Mouse (Mus musculus) adrenal gland, postnatal 14 days (tissue): Measurements from ENCODE around the gene Cfap43. TPM values are rescaled to one million over a fixed set of nuclear protein-coding genes. Genes with fewer than 3 reads are reported as not detected.

Experiments
- DNase-seq: peaks from one replicate; pipeline ENCODE4 v3.0.0; 2021; ENCODE audit warnings: mixed read lengths
- long read RNA-seq, 2 experiments: library from polyadenylated mRNA; stranded (forward); transcript quantifications; one replicate each; pipeline ENCODE4 v2.0.0; 2021
- total RNA-seq: library from RNA; stranded (reverse); gene quantifications from 2 replicates; pipeline ENCODE4 v1.2.3, GENCODE M21; 2021

The Cfap43 gene
- total RNA-seq = not detected in 2 replicates
- long read RNA-seq, experiment 1, partial matches to known transcripts = 0 of 4 reads
- long read RNA-seq, experiment 1, other reads (novel, unspliced or antisense) = 4 of 4 reads
- long read RNA-seq, experiment 2, partial matches to known transcripts = 0 of 4 reads
- long read RNA-seq, experiment 2, other reads (novel, unspliced or antisense) = 4 of 4 reads

- DNase-seq = peak; percentile 87
Observed at GRCm38 (mm10) chr19:47919126-47919965, at the start of gene Cfap43, which contains the start of gene Itprip. Cfap43 (minus strand) TSS chr19:47919287. Itprip (minus strand) TSS chr19:47919299.

- DNase-seq = no peak
Observed at GRCm38 (mm10) chr19:47958181-47958580, 39.1 kb upstream of the Cfap43 start.

GRCm38 (mm10) chr19:47953169-47953568, 34.1 kb upstream of the Cfap43 start:
- DNase-seq = no peak

DNA sequence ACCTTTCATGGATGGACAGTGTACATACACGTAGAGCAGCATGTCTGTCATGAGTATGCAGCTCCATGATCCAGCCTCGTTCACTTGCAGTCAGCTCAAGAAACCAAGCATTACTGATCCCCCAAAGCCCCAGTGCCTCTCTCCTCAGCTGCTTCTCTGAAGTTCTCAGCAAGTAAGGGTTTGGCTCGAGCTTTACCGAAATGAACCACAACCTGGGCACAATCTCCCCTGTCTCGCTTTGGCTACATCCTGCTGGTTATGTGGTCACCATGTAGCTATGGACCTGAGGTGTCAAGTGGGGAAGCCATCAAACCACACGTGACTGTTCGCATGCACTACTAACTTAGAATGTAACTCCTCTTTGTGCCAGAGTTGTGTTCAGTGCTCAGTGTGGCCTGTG, 31.9 kb upstream of the Cfap43 start:
- no peak for DNase-seq

DNA sequence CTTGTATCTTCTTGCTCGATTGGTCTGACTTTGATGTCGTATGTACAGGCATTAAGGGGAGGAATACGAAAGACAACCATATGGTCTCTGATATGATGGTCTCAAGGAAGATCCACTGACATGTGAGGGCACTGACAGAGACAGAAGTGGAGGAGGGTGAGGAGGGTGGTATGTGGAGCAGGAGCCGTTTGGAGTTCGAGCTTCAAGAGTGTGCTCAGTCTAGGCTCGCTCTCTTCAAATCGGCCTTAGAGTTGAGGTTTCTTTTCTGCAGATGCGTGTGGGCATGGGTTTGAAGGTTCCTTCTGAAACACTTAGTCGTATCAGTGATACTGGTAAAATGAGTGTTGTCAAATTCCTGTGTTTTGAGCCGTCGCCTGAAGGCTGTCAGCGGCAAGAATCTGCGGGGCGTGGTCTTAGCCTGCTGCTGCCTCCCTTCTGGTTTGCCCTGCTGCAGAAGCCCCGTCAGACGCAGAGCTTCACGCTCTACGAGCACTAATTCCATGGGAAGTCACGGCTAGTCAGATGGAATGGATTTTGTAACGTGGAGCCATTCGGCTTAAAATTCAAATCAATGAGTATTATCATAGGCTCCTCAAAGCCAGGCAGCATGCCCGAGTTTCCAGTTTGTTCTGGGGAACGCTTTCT, 27.9 kb upstream of the Cfap43 start:
- no peak for DNase-seq

DNA sequence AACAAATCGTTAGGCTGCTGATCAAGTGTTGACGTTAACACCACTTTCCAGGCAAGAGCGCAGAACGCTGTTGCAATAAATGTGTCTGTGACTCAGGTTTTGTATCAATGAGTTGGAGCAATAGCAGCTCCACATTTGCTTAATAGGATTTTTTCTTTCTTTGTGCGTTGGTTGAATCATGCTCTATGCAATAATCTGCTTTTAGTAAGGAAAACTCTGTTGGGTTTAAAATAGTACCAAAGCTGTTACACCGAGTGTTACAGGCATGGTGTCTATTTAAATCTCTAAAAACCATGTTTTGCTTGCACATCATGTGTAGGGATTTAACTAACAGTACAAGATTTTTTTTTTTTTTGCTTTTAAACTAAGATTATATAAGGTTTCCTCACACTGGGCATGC, 20.3 kb upstream of the Cfap43 start:
- DNase-seq = no peak

GRCm38 (mm10) chr19:47937443-47938406, 18.6 kb upstream of the Cfap43 start, which contains the start of gene Cfap58:
Cfap58 (plus strand) TSS chr19:47937675.
- peak; percentile 72 for DNase-seq

GRCm38 (mm10) chr19:47936938-47937337, 17.9 kb upstream of the Cfap43 start:
- DNase-seq = no peak

- DNase-seq = no peak
Observed at GRCm38 (mm10) chr19:47936490-47936889, 17.4 kb upstream of the Cfap43 start.

DNA sequence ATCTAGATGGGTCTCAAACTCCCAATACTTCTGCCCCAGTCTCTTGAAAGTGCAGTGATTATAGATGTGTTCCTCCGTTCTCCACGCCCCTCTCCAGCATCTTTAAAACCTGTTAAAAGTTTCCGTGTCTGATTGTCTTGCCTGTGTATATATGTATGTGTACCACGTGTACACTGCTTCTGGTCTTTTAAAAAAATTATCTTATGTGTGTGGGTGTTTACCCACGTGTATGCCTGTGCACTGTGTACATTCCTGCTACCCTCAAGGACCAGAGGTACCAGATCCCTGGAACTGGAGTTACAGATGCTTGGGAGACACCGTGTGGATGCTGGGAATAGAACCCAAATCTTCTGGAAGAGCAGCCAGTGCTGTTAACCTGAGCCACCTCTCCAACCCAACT, 16.4 kb upstream of the Cfap43 start:
- no peak for DNase-seq

DNA sequence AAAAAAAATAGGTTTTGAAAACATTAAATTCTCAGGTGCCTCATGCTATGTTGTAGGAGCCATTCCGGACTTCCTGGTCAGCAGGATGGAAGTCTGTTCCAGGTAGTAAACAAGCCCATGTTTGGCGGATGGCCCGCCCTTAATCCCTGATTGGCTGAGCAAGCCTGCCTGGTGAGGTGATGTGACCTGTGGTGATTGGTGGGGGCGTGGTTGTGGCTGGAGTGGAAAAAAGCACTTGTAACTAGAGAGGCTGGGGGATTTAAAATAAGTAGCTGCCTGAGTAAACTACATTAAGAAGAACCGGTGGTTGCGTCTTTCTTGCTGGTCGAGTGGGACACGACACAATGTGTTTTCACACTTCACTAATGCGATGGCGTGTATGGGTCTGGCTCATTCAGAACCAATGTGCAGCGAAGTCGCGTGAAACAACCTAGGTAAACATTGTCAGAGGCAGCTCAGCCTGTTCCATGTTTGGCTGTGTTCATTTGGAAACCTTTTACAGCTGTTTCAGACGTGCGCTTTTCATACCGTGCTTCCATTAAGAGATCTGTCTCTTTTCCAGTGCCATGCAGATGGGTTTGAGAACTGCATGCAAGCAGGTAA, 15.7 kb upstream of the Cfap43 start:
- DNase-seq = no peak

DNA sequence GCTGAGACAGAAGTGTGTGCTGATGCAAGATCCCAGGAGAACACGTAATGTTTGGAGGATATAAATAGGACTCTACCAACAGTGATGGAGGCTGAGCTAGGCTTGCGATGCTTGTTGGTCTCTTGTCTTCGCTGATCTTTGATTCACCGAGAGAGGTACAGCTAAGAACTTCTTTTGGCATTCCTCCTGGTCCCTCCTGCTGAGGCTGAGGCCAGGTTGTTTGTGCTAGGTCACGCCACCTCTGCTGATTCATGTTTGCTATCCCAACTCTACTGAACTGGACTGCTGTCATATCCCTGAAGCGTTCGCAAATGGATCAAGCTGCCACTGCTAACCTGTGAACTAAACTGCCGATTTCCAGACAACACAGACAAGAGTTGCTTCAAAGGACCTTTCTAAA, 15.1 kb upstream of the Cfap43 start:
- DNase-seq = no peak

DNA sequence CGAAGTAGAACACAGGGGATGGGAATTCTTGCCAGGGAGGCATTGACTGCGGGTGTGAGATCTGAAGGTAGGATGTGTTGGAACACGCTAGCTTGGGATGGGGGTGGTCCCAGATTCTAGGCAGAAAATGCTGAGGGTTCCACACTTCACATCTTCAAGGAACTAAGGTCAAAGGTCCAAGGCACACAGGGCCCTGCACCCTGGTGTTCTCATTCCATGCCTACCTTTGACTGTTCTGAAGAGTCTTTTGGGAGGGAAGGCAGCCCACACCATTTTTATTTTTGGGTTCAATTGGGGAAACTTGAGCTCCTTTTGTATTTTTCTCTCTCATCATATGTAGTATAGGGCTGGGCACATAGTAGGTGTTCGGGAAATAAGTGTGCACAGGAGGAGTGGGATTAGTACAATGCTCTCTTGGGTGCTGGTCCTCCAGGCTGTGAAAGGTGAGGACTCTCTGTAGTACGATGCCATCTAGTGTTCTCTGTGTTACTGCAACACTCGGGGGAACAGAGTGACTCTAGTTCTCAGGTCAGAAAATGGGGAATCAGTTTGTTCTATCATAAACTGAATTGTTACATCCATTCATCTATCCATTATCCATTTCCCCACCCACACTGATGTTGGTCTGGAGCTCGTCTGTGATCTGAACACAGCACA, 13.0 kb upstream of the Cfap43 start:
- DNase-seq = peak; percentile 42

GRCm38 (mm10) chr19:47929043-47929442, 10.0 kb upstream of the Cfap43 start:
- DNase-seq = no peak

GRCm38 (mm10) chr19:47927032-47927431, 7.9 kb upstream of the Cfap43 start:
- DNase-seq = no peak

GRCm38 (mm10) chr19:47925819-47926218, 6.7 kb upstream of the Cfap43 start:
- peak; percentile 59 for DNase-seq

DNA sequence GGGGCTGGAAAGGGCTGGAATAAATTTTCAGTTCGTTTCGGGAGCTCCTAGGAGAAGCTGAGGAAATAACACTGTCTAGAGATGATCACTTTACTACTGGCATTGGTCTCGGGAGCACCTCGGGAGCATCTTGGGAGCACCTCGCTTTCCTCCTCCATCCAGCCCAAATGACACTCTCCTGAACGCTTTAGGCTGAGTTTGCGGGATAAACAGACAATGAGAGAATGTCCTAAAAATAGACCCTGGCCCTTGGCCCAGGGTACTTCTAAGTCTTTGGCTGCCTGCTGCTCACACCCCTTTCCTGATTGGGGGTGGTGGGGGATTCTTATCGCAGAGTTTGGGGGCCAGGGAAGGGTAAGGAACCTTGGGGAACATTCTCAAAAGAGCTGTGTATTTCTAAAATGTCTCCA, 884 bp upstream of the Cfap43 start:
- DNase-seq = peak; percentile 47

GRCm38 (mm10) chr19:47918455-47919101, 509 bp downstream of the Cfap43 start:
- no peak for DNase-seq

- DNase-seq = no peak
Observed at GRCm38 (mm10) chr19:47918016-47918415, 1.1 kb downstream of the Cfap43 start.

DNA sequence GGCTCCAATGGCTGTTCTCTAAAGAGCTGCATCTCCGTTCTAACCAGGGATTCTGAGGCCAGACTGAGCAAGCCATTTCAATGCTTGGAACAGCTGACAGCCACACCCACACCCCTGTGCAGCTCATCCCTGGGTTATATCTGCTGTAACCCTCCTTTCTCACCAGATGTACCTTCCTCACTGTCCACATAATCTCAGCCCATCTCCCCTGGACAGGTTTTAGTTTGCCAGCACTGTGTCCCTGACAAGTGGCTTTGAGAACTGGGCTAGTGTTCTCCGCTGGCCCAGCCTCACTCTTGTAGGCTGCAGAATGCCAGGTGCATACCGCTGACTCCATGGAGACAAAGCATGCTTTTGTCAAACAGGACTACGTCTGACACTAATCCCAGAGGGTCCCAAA, 1.7 kb downstream of the Cfap43 start:
- no peak for DNase-seq
